Mouse (Mus musculus): ENCODE results near the gene Icam1. TPM values are rescaled to one million over a fixed set of nuclear protein-coding genes. Genes with fewer than 3 reads are reported as not detected.

The Icam1 gene
- polyA plus RNA-seq, 1 experiment = 0.09 TPM

GRCm38 (mm10) chr9:21073044-21073840 lies 57.5 kb downstream of the Icam1 start, which contains the start of the genes Gm49373 and Fdx1l:
TSS of gene Gm49373 (minus strand) at chr9:21073096.
TSS of gene Fdx1l (minus strand) at chr9:21073614.
- peaks cover 42% of the 10 kb centered on the region for H3K36me3 ChIP-seq (ENCODE audit: control insufficient read depth, insufficient read depth)

GRCm38 (mm10) chr9:21074173-21074572 lies 58.4 kb downstream of the Icam1 start:
- no peak overlapping the region for H3K4me3 ChIP-seq (ENCODE audit: insufficient read depth, poor library complexity, severe bottlenecking)
- peaks cover 50% of the 10 kb centered on the region for H3K36me3 ChIP-seq (ENCODE audit: control insufficient read depth, insufficient read depth)
- H3K79me2 ChIP-seq (ENCODE audit: control insufficient read depth, insufficient read depth) = peaks cover 31% of the 10 kb centered on the region
- TF ChIP-seq USF1 (IDR thresholded peaks at IDR 0.05; ENCODE audit: low read depth) = no peak
- TF ChIP-seq CTCF (IDR thresholded peaks at IDR 0.05; ENCODE audit: control insufficient read depth, insufficient read depth, insufficient read length) = no peak
- TF ChIP-seq FOSL1 (IDR thresholded peaks at IDR 0.05; ENCODE audit: insufficient read depth, low read length, poor library complexity, severe bottlenecking) = no peak
- no peak for TF ChIP-seq MAX (IDR thresholded peaks at IDR 0.05)
- TF ChIP-seq MYOG (IDR thresholded peaks at IDR 0.05; ENCODE audit: control insufficient read depth, extremely low read depth, insufficient read length) = no peak
- no peak for TF ChIP-seq CEBPB (IDR thresholded peaks at IDR 0.05; ENCODE audit: low read depth)
- TF ChIP-seq MYOD1 (IDR thresholded peaks at IDR 0.05; ENCODE audit: control insufficient read depth, insufficient read length, low read depth) = no peak
- no peaks in the 10 kb centered on the region for H3K27me3 ChIP-seq (ENCODE audit: control insufficient read depth, insufficient read depth, insufficient read length)
- no peak overlapping the region for H3ac ChIP-seq (ENCODE audit: control insufficient read depth, insufficient read length, low read depth)
- peaks cover 22% of the 10 kb centered on the region for H3K79me3 ChIP-seq (ENCODE audit: low read depth)

More at GRCm38 (mm10) chr9:21073044-21073840, 57.5 kb downstream of the Icam1 start, which contains the start of the genes Gm49373 and Fdx1l:
- Histone ChIP-seq H3K79me3 (ENCODE audit: low read depth) (peaks cover 22% of the 10 kb centered on the region), H3K79me2 (ENCODE audit: control insufficient read depth, insufficient read depth) (peaks cover 31% of the 10 kb centered on the region), H3K4me3 (ENCODE audit: insufficient read depth, poor library complexity, severe bottlenecking) (peak within 1 kb of the TSS; percentile 57), H3K27me3 (ENCODE audit: control insufficient read depth, insufficient read depth, insufficient read length) (no peaks in the 10 kb centered on the region), H3ac (ENCODE audit: control insufficient read depth, insufficient read length, low read depth) (peak within 1 kb of the TSS; percentile 95)
- no peak for TF ChIP-seq FOSL1 (IDR thresholded peaks at IDR 0.05; ENCODE audit: insufficient read depth, low read length, poor library complexity, severe bottlenecking)
- TF ChIP-seq MAX (IDR thresholded peaks at IDR 0.05) = peak; percentile 91
- TF ChIP-seq USF1 (IDR thresholded peaks at IDR 0.05; ENCODE audit: low read depth) = peak; percentile 97

- H3K4me3 ChIP-seq (ENCODE audit: insufficient read depth, poor library complexity, severe bottlenecking) = no peak overlapping the region
- peaks cover 55% of the 10 kb centered on the region for H3K36me3 ChIP-seq (ENCODE audit: control insufficient read depth, insufficient read depth)
- no peak overlapping the region for H3ac ChIP-seq (ENCODE audit: control insufficient read depth, insufficient read length, low read depth)
- H3K27me3 ChIP-seq (ENCODE audit: control insufficient read depth, insufficient read depth, insufficient read length) = no peaks in the 10 kb centered on the region
- TF ChIP-seq CEBPB (IDR thresholded peaks at IDR 0.05; ENCODE audit: low read depth) = no peak
- TF ChIP-seq MYOG (IDR thresholded peaks at IDR 0.05; ENCODE audit: control insufficient read depth, extremely low read depth, insufficient read length) = no peak
- no peak for TF ChIP-seq USF1 (IDR thresholded peaks at IDR 0.05; ENCODE audit: low read depth)
- TF ChIP-seq MYOD1 (IDR thresholded peaks at IDR 0.05; ENCODE audit: control insufficient read depth, insufficient read length, low read depth) = no peak
- TF ChIP-seq MAX (IDR thresholded peaks at IDR 0.05) = no peak
- no peak for TF ChIP-seq FOSL1 (IDR thresholded peaks at IDR 0.05; ENCODE audit: insufficient read depth, low read length, poor library complexity, severe bottlenecking)
- no peak for TF ChIP-seq CTCF (IDR thresholded peaks at IDR 0.05; ENCODE audit: control insufficient read depth, insufficient read depth, insufficient read length)
- H3K79me2 ChIP-seq (ENCODE audit: control insufficient read depth, insufficient read depth) = peaks cover 25% of the 10 kb centered on the region
- peaks cover 19% of the 10 kb centered on the region for H3K79me3 ChIP-seq (ENCODE audit: low read depth)
Observed at GRCm38 (mm10) chr9:21075625-21076024, 59.8 kb downstream of the Icam1 start.

Small RNA genes lying within 50 kb of the gene (microRNA-seq; reads per million reads assigned to microRNA genes)
- gene Mir1900 (ENCODE audit: borderline microRNAs expressed) = 0.20 reads per million
- 0.24 reads per million for gene Mir7082 (ENCODE audit: borderline microRNAs expressed)

Other genes starting within 250 kb of the Icam1 start
- 1.3 TPM for gene Col5a3, start 200.9 kb upstream of the Icam1 start, polyA plus RNA-seq (2012; fragmentation: generic; extraction: Trizol)
- gene Rdh8, start 197.5 kb upstream of the Icam1 start, polyA plus RNA-seq (2012; fragmentation: generic; extraction: Trizol) = not detected
- 11.8 TPM for gene A230050P20Rik, start 147.3 kb upstream of the Icam1 start, polyA plus RNA-seq (2012; fragmentation: generic; extraction: Trizol)
- gene Angptl6, start 136.3 kb upstream of the Icam1 start, polyA plus RNA-seq (2012; fragmentation: generic; extraction: Trizol) = 0.92 TPM
- gene Ppan, start 127.8 kb upstream of the Icam1 start, polyA plus RNA-seq (2012; fragmentation: generic; extraction: Trizol) = 88.3 TPM
- gene Eif3g, start 117.4 kb upstream of the Icam1 start, polyA plus RNA-seq (2012; fragmentation: generic; extraction: Trizol) = 247 TPM
- 69.7 TPM for gene Dnmt1, start 56.1 kb upstream of the Icam1 start, polyA plus RNA-seq (2012; fragmentation: generic; extraction: Trizol)
- gene S1pr2, start 39.2 kb upstream of the Icam1 start, polyA plus RNA-seq (2012; fragmentation: generic; extraction: Trizol) = 13.0 TPM
- gene Mrpl4, start 13.2 kb upstream of the Icam1 start, polyA plus RNA-seq (2012; fragmentation: generic; extraction: Trizol) = 107 TPM
- gene Icam4, start 13.4 kb downstream of the Icam1 start, polyA plus RNA-seq (2012; fragmentation: generic; extraction: Trizol) = 0.43 TPM
- gene Icam5, start 16.1 kb downstream of the Icam1 start, polyA plus RNA-seq (2012; fragmentation: generic; extraction: Trizol) = 0.46 TPM
- 0.43 TPM for gene Zglp1, start 51.1 kb downstream of the Icam1 start, polyA plus RNA-seq (2012; fragmentation: generic; extraction: Trizol)
- 0.96 TPM for gene Gm49373, start 57.1 kb downstream of the Icam1 start, polyA plus RNA-seq (2012; fragmentation: generic; extraction: Trizol)
- gene Fdx1l, start 57.6 kb downstream of the Icam1 start, polyA plus RNA-seq (2012; fragmentation: generic; extraction: Trizol) = 109 TPM
- 1.3 TPM for gene Gm38431, start 76.0 kb downstream of the Icam1 start, polyA plus RNA-seq (2012; fragmentation: generic; extraction: Trizol)
- 49.2 TPM for gene Raver1, start 76.0 kb downstream of the Icam1 start, polyA plus RNA-seq (2012; fragmentation: generic; extraction: Trizol)
- gene Tyk2, start 115.3 kb downstream of the Icam1 start, polyA plus RNA-seq (2012; fragmentation: generic; extraction: Trizol) = 8.7 TPM
- gene Cdc37, start 134.0 kb downstream of the Icam1 start, polyA plus RNA-seq (2012; fragmentation: generic; extraction: Trizol) = 342 TPM
- 7.4 TPM for gene Pde4a, start 149.7 kb downstream of the Icam1 start, polyA plus RNA-seq (2012; fragmentation: generic; extraction: Trizol)
- 41.5 TPM for gene Keap1, start 223.4 kb downstream of the Icam1 start, polyA plus RNA-seq (2012; fragmentation: generic; extraction: Trizol)
- gene S1pr5, start 232.5 kb downstream of the Icam1 start, polyA plus RNA-seq (2012; fragmentation: generic; extraction: Trizol) = 0.04 TPM
- 33.7 TPM for gene Atg4d, start 249.3 kb downstream of the Icam1 start, polyA plus RNA-seq (2012; fragmentation: generic; extraction: Trizol)

All from C2C12 (cell line).